Mouse (Mus musculus) frontal cortex, postnatal 36 days (tissue): ENCODE measurements around the gene Bace1.
A peak's percentile ranks its signal among the peaks of the same experiment; 100 is the strongest.

Source experiments
- DNase-seq, 2 experiments: peaks; one replicate each; pipeline ENCODE4 v3.0.0; 2022; ENCODE audit warnings: low spot score in 2 of 2

Gene Bace1

GRCm38 (mm10) chr9:45905196-45905595, 66.8 kb downstream of the Bace1 start:
- DNase-seq = no peak

DNA sequence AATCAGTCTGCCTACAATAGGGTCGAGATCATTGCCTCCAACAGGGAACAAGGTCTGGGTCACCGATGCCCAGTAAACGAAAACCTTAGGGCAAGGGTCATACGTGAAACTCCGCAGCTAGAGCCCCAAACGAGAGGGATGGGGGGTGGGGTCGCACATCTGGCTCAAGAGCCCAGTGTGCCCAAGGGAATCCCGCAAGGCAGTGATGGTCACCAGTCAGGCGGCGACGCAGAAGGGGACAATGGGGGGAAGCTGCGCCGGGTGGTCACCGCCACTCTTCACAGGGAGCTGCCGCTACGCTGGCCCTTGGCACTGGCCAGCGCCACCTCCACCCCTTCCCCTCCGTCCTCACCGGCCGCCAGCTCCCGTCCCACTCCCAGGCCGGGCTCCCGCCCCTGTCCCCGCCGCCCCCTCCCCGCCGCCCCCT, 67.4 kb downstream of the Bace1 start:
- peak in 1 of 2 experiments; percentile 27 for DNase-seq

DNA sequence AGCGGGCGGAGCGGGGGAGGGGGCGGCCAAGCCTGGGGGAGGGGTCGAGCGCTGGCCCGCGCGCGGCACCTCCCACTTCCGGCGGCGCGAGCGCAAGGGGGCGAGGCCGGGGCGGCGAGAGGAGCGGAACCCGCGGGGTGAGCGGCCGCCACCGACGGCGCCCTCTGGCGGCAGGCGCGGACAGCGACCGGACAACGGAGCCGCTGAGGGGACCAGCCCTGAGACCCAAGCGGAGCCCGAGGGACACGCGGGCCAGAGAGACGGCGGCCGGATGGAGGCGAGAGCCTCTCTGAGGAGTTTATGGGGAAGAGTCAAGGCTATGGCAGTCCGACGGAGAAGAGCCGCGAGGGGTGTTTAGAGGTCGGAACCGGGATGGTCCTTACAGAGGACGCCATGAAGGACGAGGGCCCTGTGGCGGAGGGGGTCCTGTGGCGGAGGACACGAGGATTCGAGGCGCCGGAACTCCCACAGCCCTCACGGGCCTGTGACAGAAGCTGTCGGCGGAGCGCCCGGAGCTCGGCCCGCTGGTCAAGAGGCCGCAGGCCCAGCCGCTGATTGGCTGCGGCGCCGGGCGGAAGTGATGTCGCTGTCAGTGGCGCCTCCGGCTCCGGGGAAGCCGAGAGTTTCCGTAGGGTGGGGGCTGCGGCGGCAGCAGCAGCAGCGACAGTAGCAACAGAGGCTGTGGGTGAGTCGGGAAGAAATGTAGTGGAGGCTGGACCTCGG, 68.1 kb downstream of the Bace1 start, which contains the start of the genes Pcsk7 and Rnf214:
Gene Pcsk7 (plus strand): TSS at position 143 of the 723 bp plus-strand sequence.
Gene Rnf214 (minus strand): TSS at position 557 of the 723 bp plus-strand sequence.
- DNase-seq = peak; percentile 88 to 89

- peak in 1 of 2 experiments; percentile 20 for DNase-seq
Observed at GRCm38 (mm10) chr9:45907078-45907428, 68.7 kb downstream of the Bace1 start.

DNA sequence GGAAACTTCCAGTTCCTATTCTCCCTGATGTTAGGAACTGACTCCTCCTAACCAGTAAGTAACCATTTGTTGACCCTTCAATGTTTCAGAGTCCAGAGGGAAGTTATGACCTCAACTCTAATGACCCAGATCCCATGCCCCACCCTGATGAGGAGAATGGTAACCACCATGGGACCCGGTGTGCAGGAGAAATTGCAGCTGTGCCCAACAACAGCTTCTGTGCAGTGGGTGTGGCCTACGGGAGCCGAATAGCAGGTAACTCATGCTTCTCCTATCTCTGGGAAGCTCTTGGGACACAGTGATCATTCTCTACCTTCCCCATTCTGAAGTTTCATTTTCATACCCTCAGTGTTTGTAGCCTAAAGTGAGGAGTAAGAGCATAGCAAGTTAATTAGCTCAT, 72.6 kb downstream of the Bace1 start:
- DNase-seq = no peak

- DNase-seq = no peak
Observed at GRCm38 (mm10) chr9:45911673-45912072, 73.3 kb downstream of the Bace1 start.
